Mouse (Mus musculus): ENCODE measurements around the gene Mocs3. TPM values are rescaled to one million over a fixed set of nuclear protein-coding genes. Genes with fewer than 3 reads are reported as not detected.
A peak's percentile ranks its signal among the peaks of the same experiment; 100 is the strongest.

Gene Mocs3
- polyA plus RNA-seq, 1 experiment = not detected

- Histone ChIP-seq H3K4me3 (ENCODE audit: insufficient read depth, low read depth, low read length) (no peak overlapping the region), H3K27ac (ENCODE audit: insufficient read depth, low read depth, low read length) (no peak overlapping the region), H3K4me1 (ENCODE audit: control insufficient read depth, insufficient read depth, low read length) (no peaks in the 10 kb centered on the region)
- TF ChIP-seq CTCF (IDR thresholded peaks at IDR 0.05; ENCODE audit: insufficient read depth, low read depth, low read length) (peak; percentile 83), POLR2A (IDR thresholded peaks at IDR 0.05; ENCODE audit: insufficient read depth, low read depth, low read length) (no peak)
- WGBS = 14% methylated on average over 11 of the region's 11 CpGs
Observed at GRCm38 (mm10) chr2:168274374-168274935, 44.0 kb downstream of the Mocs3 start.

GRCm38 (mm10) chr2:168280729-168281581, 50.5 kb downstream of the Mocs3 start:
- H3K4me3 ChIP-seq (ENCODE audit: insufficient read depth, low read depth, low read length) = peak overlapping the region; percentile 40
- H3K4me1 ChIP-seq (ENCODE audit: control insufficient read depth, insufficient read depth, low read length) = peaks cover 13% of the 10 kb centered on the region
- no peak overlapping the region for H3K27ac ChIP-seq (ENCODE audit: insufficient read depth, low read depth, low read length)
- 3% methylated on average over 77 of the region's 82 CpGs for WGBS
- TF ChIP-seq POLR2A (IDR thresholded peaks at IDR 0.05; ENCODE audit: insufficient read depth, low read depth, low read length) = no peak
- no peak for TF ChIP-seq CTCF (IDR thresholded peaks at IDR 0.05; ENCODE audit: insufficient read depth, low read depth, low read length)

DNA sequence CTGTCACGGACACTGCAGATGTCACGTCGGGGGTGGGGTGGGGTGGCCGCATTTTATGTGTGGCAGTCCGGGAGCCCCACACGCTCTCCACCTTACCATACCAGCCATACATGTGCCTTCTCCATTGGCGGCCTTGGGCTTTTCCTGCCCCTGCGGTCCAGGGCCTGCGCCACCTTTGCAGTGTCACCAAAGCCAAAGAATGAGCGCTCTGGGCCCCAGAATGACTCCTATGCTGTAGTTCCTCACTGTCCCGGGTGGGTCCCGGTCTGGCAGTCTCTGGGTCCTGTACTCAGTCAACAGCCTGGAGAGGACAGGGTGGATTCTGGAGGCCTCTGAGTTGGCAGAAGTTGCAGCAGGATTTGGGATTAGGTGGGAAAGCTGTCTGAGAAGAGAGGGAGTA, 51.2 kb downstream of the Mocs3 start, which contains the start of gene Kcng1:
Gene Kcng1 (minus strand): TSS at position 155 of the 400 bp plus-strand sequence.
- Histone ChIP-seq H3K4me1 (ENCODE audit: control insufficient read depth, insufficient read depth, low read length) (peaks cover 13% of the 10 kb centered on the region), H3K4me3 (ENCODE audit: insufficient read depth, low read depth, low read length) (peak within 1 kb of the TSS; percentile 40), H3K27ac (ENCODE audit: insufficient read depth, low read depth, low read length) (no peak within 1 kb of the TSS)
- 29% methylated on average over 12 of the region's 12 CpGs for WGBS
- TF ChIP-seq CTCF (IDR thresholded peaks at IDR 0.05; ENCODE audit: insufficient read depth, low read depth, low read length) = no peak
- TF ChIP-seq POLR2A (IDR thresholded peaks at IDR 0.05; ENCODE audit: insufficient read depth, low read depth, low read length) = no peak

Other genes with a start within 250 kb of the Mocs3 start
- not detected in 2 replicates for gene Ripor3, start 220.0 kb upstream of the Mocs3 start, polyA plus RNA-seq (2012; ENCODE audit: insufficient read depth, insufficient read length, low replicate concordance, missing spikeins)
- not detected in 2 replicates for gene Pard6b, start 149.6 kb upstream of the Mocs3 start, polyA plus RNA-seq (2012; ENCODE audit: insufficient read depth, insufficient read length, low replicate concordance, missing spikeins)
- 82.3 TPM in 1 of 2 replicates, not detected in the other for gene Adnp, start 23.5 kb upstream of the Mocs3 start, polyA plus RNA-seq (2012; ENCODE audit: insufficient read depth, insufficient read length, low replicate concordance, missing spikeins)
- gene Gm20716, start 258 bp upstream of the Mocs3 start, polyA plus RNA-seq (2012; ENCODE audit: insufficient read depth, insufficient read length, low replicate concordance, missing spikeins) = not detected in 2 replicates
- gene Dpm1, start within 50 bp of the Mocs3 start, polyA plus RNA-seq (2012; ENCODE audit: insufficient read depth, insufficient read length, low replicate concordance, missing spikeins) = 686 TPM in 1 of 2 replicates, not detected in the other
- gene Kcng1, start 51.1 kb downstream of the Mocs3 start, polyA plus RNA-seq (2012; ENCODE audit: insufficient read depth, insufficient read length, low replicate concordance, missing spikeins) = not detected in 2 replicates